Mouse (Mus musculus): ENCODE results near the gene Cdc14b.

DNA sequence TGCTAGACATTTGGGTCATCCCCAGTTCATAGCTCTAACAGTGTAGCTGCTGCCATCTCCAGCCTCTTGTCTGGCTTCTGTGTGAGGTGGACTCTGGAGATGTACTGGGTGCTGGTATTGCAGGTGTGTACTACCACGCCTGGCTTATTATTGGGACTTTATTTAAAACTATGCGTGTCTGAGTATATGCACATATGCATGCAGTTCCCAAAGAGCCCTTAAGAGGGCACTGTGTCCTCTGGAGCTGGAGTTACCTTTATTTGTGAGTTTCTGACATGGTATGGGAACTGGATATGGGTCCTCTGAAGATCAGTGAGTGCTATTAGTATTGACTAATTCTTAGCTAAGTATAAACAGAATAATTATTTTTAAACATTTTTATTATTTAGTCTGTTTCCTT lies 9.6 kb upstream of the Cdc14b start:
- TF ChIP-seq CTCF (conservative IDR thresholded peaks at IDR 0.05; ENCODE audit: low read length), result peak; percentile 92
- TF ChIP-seq NANOG (IDR thresholded peaks at IDR 0.05; ENCODE audit: borderline replicate concordance, low read length), result no peak
